Mouse (Mus musculus): ENCODE measurements around the gene Mrrf.

DNA sequence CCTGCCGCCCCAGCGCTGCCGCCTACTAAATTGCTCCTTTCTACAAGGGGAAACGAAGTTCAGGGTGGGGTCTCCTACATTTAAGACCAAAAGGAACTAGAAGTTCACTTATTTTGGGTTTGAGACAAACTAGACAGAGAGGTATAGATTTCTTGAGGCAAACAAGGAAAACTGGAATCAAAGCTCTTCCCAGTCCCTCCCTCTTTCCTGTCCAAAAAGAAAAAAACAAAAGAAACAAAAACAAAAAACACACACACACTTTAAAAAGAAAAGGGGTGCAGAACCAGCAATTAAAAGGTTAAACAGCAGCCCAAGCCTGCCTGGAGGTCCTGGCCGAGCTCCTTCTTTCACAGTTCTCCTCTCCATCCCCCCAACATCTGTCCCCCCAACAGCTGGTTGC, 38.2 kb upstream of the Mrrf start:
- TF ChIP-seq CTCF (IDR thresholded peaks at IDR 0.05; ENCODE audit: insufficient read depth, low read length): no peak
- no peak for TF ChIP-seq POLR2A (IDR thresholded peaks at IDR 0.05; ENCODE audit: borderline replicate concordance, extremely low read depth, low read depth, low read length)
